Comparison of ENCODE assay signal across 8 mouse cellular contexts in the genomic region with DNA sequence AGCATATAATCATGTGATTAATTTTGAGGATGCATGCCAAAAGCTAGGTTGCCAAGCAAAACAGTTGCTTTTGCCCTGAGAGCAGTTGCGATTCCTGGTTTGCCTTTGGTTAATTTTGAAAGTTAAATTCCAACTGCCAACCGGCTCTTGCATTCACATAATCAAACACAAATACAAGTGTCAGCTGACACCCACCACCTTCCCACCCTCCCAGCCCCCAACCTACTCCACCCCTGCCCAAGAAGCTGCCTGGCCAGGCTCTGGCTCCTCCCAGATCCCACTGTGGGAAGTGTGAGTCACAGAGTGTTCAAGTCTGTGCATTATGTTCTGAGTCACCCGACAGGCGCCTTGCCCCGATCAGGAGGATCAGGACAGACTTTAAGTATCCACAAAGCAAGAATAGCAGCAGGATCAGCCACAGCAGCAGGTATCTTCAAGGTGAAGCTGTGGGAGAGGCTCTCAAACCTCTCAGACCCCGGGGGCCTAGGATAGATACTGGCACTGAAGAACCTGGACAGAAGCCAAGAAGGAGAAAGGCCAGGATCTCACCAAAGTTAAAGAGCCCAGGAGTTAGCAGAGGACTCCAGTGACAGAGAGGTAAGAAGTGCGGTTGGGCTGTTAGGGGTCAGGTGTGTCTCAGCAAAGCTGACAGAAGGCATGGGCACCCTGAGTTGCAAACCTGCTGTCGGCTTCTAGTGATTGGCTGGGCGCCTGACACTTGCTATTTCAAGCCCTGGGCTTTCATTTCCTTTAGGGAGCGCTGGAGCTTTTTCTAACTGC. TPM values are rescaled to one million over a fixed set of nuclear protein-coding genes. Genes with fewer than 3 reads are reported as not detected.
DNase-seq lines count a peak whose midpoint lies in the region; ATAC-seq lines count a peak whose summit lies in the region.

Gene Serpinb8 (plus strand): TSS at position 316 of the 780 bp plus-strand sequence.

- H3K9ac ChIP-seq in forebrain, embryonic 13.5 days = no peak within 1 kb of the TSS
- no peak within 1 kb of the TSS for H3K9ac ChIP-seq in forebrain, embryonic 11.5 days (ENCODE audit: low read length)
- no peak within 1 kb of the TSS for H3K9ac ChIP-seq in intestine, embryonic 14.5 days (ENCODE audit: low read length)

- no peaks in the 10 kb centered on the region for H3K36me3 ChIP-seq in forebrain, embryonic 13.5 days (ENCODE audit: poor library complexity, severe bottlenecking)
- no peaks in the 10 kb centered on the region for H3K36me3 ChIP-seq in forebrain, embryonic 11.5 days (ENCODE audit: control insufficient read depth, insufficient read depth, low read length)
- H3K36me3 ChIP-seq in intestine, embryonic 14.5 days (ENCODE audit: control insufficient read depth, insufficient read depth, low read length) = no peaks in the 10 kb centered on the region

- intact Hi-C loops in left cerebral cortex, postnatal 14 days (cut with DNase I) = loop anchor here (2.0 kb wide), 1 partner anchor 23 kb away; no protein-coding TSS in a partner anchor

- H3K27me3 ChIP-seq in forebrain, embryonic 13.5 days = no peaks in the 10 kb centered on the region
- no peaks in the 10 kb centered on the region for H3K27me3 ChIP-seq in forebrain, embryonic 11.5 days (ENCODE audit: control insufficient read depth, insufficient read depth, low read length)
- H3K27me3 ChIP-seq in intestine, embryonic 14.5 days (replicated peaks; ENCODE audit: control insufficient read depth, insufficient read depth, low read length) = no peaks in the 10 kb centered on the region

- WGBS in forebrain, embryonic 13.5 days = 59% methylated on average over 10 of the region's 10 CpGs
- 69% methylated on average over 10 of the region's 10 CpGs for WGBS in forebrain, embryonic 11.5 days
- 47% methylated on average over 10 of the region's 10 CpGs for WGBS in intestine, embryonic 14.5 days

- no peaks in the 10 kb centered on the region; the same call in 1 of the 2 replicates for H3K4me1 ChIP-seq in forebrain, embryonic 13.5 days
- no peaks in the 10 kb centered on the region for H3K4me1 ChIP-seq in forebrain, embryonic 11.5 days (replicated peaks; ENCODE audit: control insufficient read depth, insufficient read depth, low read length)
- peaks cover 2% of the 10 kb centered on the region; the same call in 1 of the 2 replicates for H3K4me1 ChIP-seq in intestine, embryonic 14.5 days (replicated peaks; ENCODE audit: control insufficient read depth, insufficient read depth, low read length)

- no peaks in the 10 kb centered on the region for H3K9me3 ChIP-seq in forebrain, embryonic 13.5 days (replicated peaks)
- no peaks in the 10 kb centered on the region for H3K9me3 ChIP-seq in forebrain, embryonic 11.5 days (ENCODE audit: control insufficient read depth, low read length)
- no peaks in the 10 kb centered on the region for H3K9me3 ChIP-seq in intestine, embryonic 14.5 days (ENCODE audit: control insufficient read depth, low read length)

- DNase-seq in forebrain, embryonic 11.5 days (ENCODE audit: low spot score) = no peak
- DNase-seq in cerebellum, adult 11 months = peak; percentile 93
- peak; percentile 60 to 66 for DNase-seq in frontal cortex, postnatal 36 days (ENCODE audit: low spot score in 2 of 2)
- DNase-seq in intestine, embryonic 14.5 days (ENCODE audit: low spot score) = no peak
- DNase-seq in left cerebral cortex, postnatal 14 days (ENCODE audit: low spot score in 2 of 2) = peak; percentile 56 to 66

- no peak within 1 kb of the TSS for H3K4me2 ChIP-seq in forebrain, embryonic 13.5 days
- H3K4me2 ChIP-seq in forebrain, embryonic 11.5 days (ENCODE audit: low read depth, low read length, severe bottlenecking) = no peak within 1 kb of the TSS
- H3K4me2 ChIP-seq in intestine, embryonic 14.5 days (ENCODE audit: low read length) = 0 out of 2 replicates have a peak within 1 kb of the TSS, but pooled peaks have one; percentile 15

- no peak within 1 kb of the TSS for H3K4me3 ChIP-seq in forebrain, embryonic 13.5 days
- H3K4me3 ChIP-seq in forebrain, embryonic 11.5 days (ENCODE audit: low read depth, low read length) = no peak within 1 kb of the TSS
- H3K4me3 ChIP-seq in intestine, embryonic 14.5 days (ENCODE audit: low read depth, low read length) = no peak within 1 kb of the TSS

- H3K27ac ChIP-seq in forebrain, embryonic 13.5 days = no peak within 1 kb of the TSS
- H3K27ac ChIP-seq in forebrain, embryonic 11.5 days (ENCODE audit: low read depth, low read length) = no peak within 1 kb of the TSS
- no peak within 1 kb of the TSS for H3K27ac ChIP-seq in intestine, embryonic 14.5 days (ENCODE audit: low read depth)

- ATAC-seq in forebrain, embryonic 13.5 days = peak; percentile 67
- ATAC-seq in forebrain, embryonic 11.5 days (replicated peaks; ENCODE audit: low FRiP score) = no peak
- ATAC-seq in intestine, embryonic 14.5 days (replicated peaks; ENCODE audit: low FRiP score, low TSS enrichment, low read depth) = peak; percentile 78
- ATAC-seq in neutrophil, adult 5-6 weeks (ENCODE audit: extremely low read depth, insufficient number of reproducible peaks, low FRiP score, poor library complexity, severe bottlenecking) = 0 out of 2 replicates have a peak, but pooled peaks have one; percentile 44
- ATAC-seq in erythroid progenitor cell, adult 5-6 weeks (replicated peaks; ENCODE audit: low FRiP score, poor library complexity, severe bottlenecking) = no peak

RNA-seq across cellular contexts. Expression of gene Serpinb8, which starts in this region (rescaled TPM):
- 0.23 and 0.57 TPM in 2 replicates for polyA plus RNA-seq in forebrain, embryonic 13.5 days (2015; fragmentation: Nextera tagmentation; extraction: Ambion mirVana)
- polyA plus RNA-seq in forebrain, embryonic 11.5 days (2014; fragmentation: Nextera tagmentation; extraction: Ambion mirVana) = 0.07 and 0.15 TPM in 2 replicates
- 0.78 and 0.95 TPM in 2 replicates for polyA plus RNA-seq in intestine, embryonic 14.5 days (2014; fragmentation: Nextera tagmentation; extraction: Ambion mirVana)
- total RNA-seq in left cerebral cortex, postnatal 14 days (2021) = 1 to 10 TPM; 8.3 to 9.9 TPM
- total RNA-seq in neutrophil, adult 5-6 weeks (2017) = 1.7 and 3.3 TPM in 2 replicates
- total RNA-seq in erythroid progenitor cell, adult 5-6 weeks (2015; ENCODE audit: low replicate concordance) = not detected in 2 replicates
- total RNA-seq in erythroid progenitor cell, adult 5-6 weeks (2017; ENCODE audit: low replicate concordance) = not detected in 2 replicates

Comparison
In these comparisons a context has a peak if more than half of its experiments do, and no peak if none do; other contexts are left out.
1. Peak in ATAC-seq in forebrain, embryonic 13.5 days; RNA of the gene not detected or under 1 TPM.
2. Peak in ATAC-seq and H3K4me2 ChIP-seq in intestine, embryonic 14.5 days; RNA of the gene not detected or under 1 TPM.
3. DNase-seq: peak in cerebellum, adult 11 months (single experiment), frontal cortex, postnatal 36 days (2 of 2) and left cerebral cortex, postnatal 14 days (2 of 2); none in forebrain, embryonic 11.5 days (single experiment) and intestine, embryonic 14.5 days (single experiment).